In genomic region chr11:109076587-109077417, GRCm38 (mm10) we compare ENCODE assay signal across 26 mouse cellular contexts.
A peak's percentile ranks its signal among the peaks of the same experiment; 100 is the strongest.
DNase-seq lines count a peak whose midpoint lies in the region; ATAC-seq and TF ChIP-seq lines count a peak whose summit lies in the region.
"Had no signal": no experiment of that assay in that cellular context is flagged by ENCODE, and none has a peak within 500 bp of the region (broad histone marks: within the 10 kb centered on the region; RNA-seq: fewer than 3 reads in every experiment).

No protein-coding gene starts in this region.

- peak overlapping the region; percentile 47; the same call in 1 of the 2 replicates for H3K27ac ChIP-seq in left cerebral cortex, adult 2 months
- H3K27ac ChIP-seq: gastrocnemius, adult 2 months; hindbrain, embryonic 15.5 days; liver, embryonic 12.5 days; macrophage; stomach, embryonic 15.5 days had no signal

- DNase-seq in frontal cortex, postnatal 14 days (ENCODE audit: low spot score in 2 of 2), result no peak
- DNase-seq in left cerebral cortex, adult 2 months (ENCODE audit: extremely low spot score in 1 of 2, low spot score in 2 of 2), result peak in 1 of 2 experiments; percentile 14
- DNase-seq in left cerebral cortex, adult 11 months (ENCODE audit: low spot score), result no peak
- DNase-seq in right cerebral cortex, adult 2 months (ENCODE audit: low spot score in 2 of 2), result peak; percentile 39 to 41
- no peak for DNase-seq in right cerebral cortex, postnatal 36 days (ENCODE audit: low spot score in 2 of 2)
- DNase-seq in testis, postnatal 10 days (ENCODE audit: low spot score), result peak; percentile 55
- DNase-seq in layer of hippocampus, postnatal 36 days, result no peak
- DNase-seq: adrenal gland, postnatal 25 days; cerebellum, adult 2 months; cerebellum, postnatal 14 days; gastrocnemius, adult 2 months; heart, postnatal 4 days; kidney, adult 11 months; kidney, postnatal 14 days; layer of hippocampus, adult 9-11 months; liver, postnatal 0 days; midbrain, embryonic 14.5 days; retina, postnatal 1 day; thymus, postnatal 4 days had no signal

- no peak overlapping the region for H3K4me3 ChIP-seq in left cerebral cortex, adult 2 months
- H3K4me3 ChIP-seq: gastrocnemius, adult 2 months; hindbrain, embryonic 15.5 days; liver, embryonic 12.5 days; stomach, embryonic 15.5 days had no signal

- peak; percentile 88 for ATAC-seq in frontal cortex, adult (ENCODE audit: low TSS enrichment)
- ATAC-seq: forebrain, embryonic 14.5 days; inflammation-experienced regulatory T-cells, adult 6 months; liver, embryonic 12.5 days; liver, postnatal 0 days had no signal

- TF ChIP-seq CTCF in left cerebral cortex, adult 2 months (IDR thresholded peaks at IDR 0.05), result no peak

- intact Hi-C loops in left cerebral cortex, adult 2 months (cut with DNase I), result loop anchor here (5.0 kb wide), 1 partner anchor 80 kb away; no protein-coding TSS in a partner anchor

Comparison
In these comparisons a context has a peak if more than half of its experiments do, and no peak if none do; other contexts are left out.
1. DNase-seq: peak in right cerebral cortex, adult 2 months (2 of 2) and testis, postnatal 10 days (single experiment); none in frontal cortex, postnatal 14 days (0 of 2), left cerebral cortex, adult 11 months (single experiment), right cerebral cortex, postnatal 36 days (0 of 2) and layer of hippocampus, postnatal 36 days (0 of 2).